Mouse (Mus musculus): ENCODE measurements at regions not wholly inside any gene's neighbourhood (a gene's known extent, or its start where the extent isn't known, plus 50 kb on each side); places are given as distances from the start of the nearest gene placed in this dataset.

GRCm38 (mm10) chr14:64581705-64582104 is 477.6 kb downstream of the Prss52 start:
- 22% methylated on average over 7 of the region's 7 CpGs for WGBS (ENCODE audit: insufficient replicate concordance)
- Histone ChIP-seq H3K36me3 (replicated peaks; ENCODE audit: control insufficient read depth, insufficient read depth, low read depth) (no peaks in the 10 kb centered on the region), H3K9ac (replicated peaks) (no peak overlapping the region), H3K27me3 (ENCODE audit: control insufficient read depth, insufficient read depth, low read length) (peaks cover 28% of the 10 kb centered on the region), H3K4me3 (ENCODE audit: insufficient read depth in 1 of 2, low read depth in 2 of 2, low read length in 2 of 2) (no peak overlapping the region), H3K27ac (no peak overlapping the region), H3K4me1 (replicated peaks; ENCODE audit: control insufficient read depth in 2 of 2, insufficient read depth in 2 of 2, low read length in 1 of 2) (no peaks in the 10 kb centered on the region), H3K9me3 (ENCODE audit: control insufficient read depth, low read length) (no peaks in the 10 kb centered on the region), H3K4me2 (ENCODE audit: low read depth) (no peak overlapping the region)
- ATAC-seq (ENCODE audit: insufficient read depth) (no peak), DNase-seq (ENCODE audit: low read depth in 3 of 3, low spot score in 3 of 3) (no peak)
- no peak for TF ChIP-seq EP300 (IDR thresholded peaks at IDR 0.05; ENCODE audit: low read depth)
- TF ChIP-seq CTCF (IDR thresholded peaks at IDR 0.05; ENCODE audit: low read depth) = no peak

GRCm38 (mm10) chr14:64582822-64583221 is 478.7 kb downstream of the Prss52 start:
- WGBS (ENCODE audit: insufficient replicate concordance) = 27% methylated on average over 4 of the region's 4 CpGs
- TF ChIP-seq CTCF (IDR thresholded peaks at IDR 0.05; ENCODE audit: low read depth) (no peak), EP300 (IDR thresholded peaks at IDR 0.05; ENCODE audit: low read depth) (no peak)
- H3K4me3 ChIP-seq (ENCODE audit: insufficient read depth in 1 of 2, low read depth in 2 of 2, low read length in 2 of 2) = no peak overlapping the region
- H3K4me2 ChIP-seq (ENCODE audit: low read depth) = no peak overlapping the region
- DNase-seq (ENCODE audit: low read depth in 3 of 3, low spot score in 3 of 3) = no peak
- H3K9ac ChIP-seq (replicated peaks) = no peak overlapping the region
- ATAC-seq (ENCODE audit: insufficient read depth) = no peak
- H3K36me3 ChIP-seq (replicated peaks; ENCODE audit: control insufficient read depth, insufficient read depth, low read depth) = no peaks in the 10 kb centered on the region
- H3K27me3 ChIP-seq (ENCODE audit: control insufficient read depth, insufficient read depth, low read length) = peaks cover 39% of the 10 kb centered on the region
- H3K4me1 ChIP-seq (replicated peaks; ENCODE audit: control insufficient read depth in 2 of 2, insufficient read depth in 2 of 2, low read length in 1 of 2) = no peaks in the 10 kb centered on the region
- H3K9me3 ChIP-seq (ENCODE audit: control insufficient read depth, low read length) = no peaks in the 10 kb centered on the region
- no peak overlapping the region for H3K27ac ChIP-seq

DNA sequence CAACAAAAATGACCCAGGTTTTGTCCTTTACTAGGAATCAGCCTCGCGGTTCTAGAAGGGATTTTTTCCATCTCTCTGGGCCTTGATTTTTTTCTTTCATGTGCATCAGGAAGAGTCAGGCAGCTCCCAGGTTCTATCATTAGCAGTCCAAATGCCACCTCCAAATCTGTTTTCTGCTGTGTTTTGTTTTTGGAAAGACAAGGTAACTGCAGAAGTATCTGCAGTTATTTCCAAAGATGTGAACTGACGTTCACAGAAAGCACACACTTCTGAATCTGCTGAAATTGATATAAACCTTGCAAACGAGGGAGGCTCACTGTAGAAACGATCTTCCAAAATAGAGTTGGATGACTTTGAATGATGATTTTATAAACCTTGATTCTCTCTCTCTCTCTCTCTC is 480.1 kb downstream of the Prss52 start:
- no peak for DNase-seq (ENCODE audit: low read depth in 3 of 3, low spot score in 3 of 3)
- Histone ChIP-seq H3K9ac (replicated peaks) (no peak overlapping the region), H3K36me3 (replicated peaks; ENCODE audit: control insufficient read depth, insufficient read depth, low read depth) (no peaks in the 10 kb centered on the region), H3K4me1 (replicated peaks; ENCODE audit: control insufficient read depth in 2 of 2, insufficient read depth in 2 of 2, low read length in 1 of 2) (no peaks in the 10 kb centered on the region), H3K4me3 (ENCODE audit: insufficient read depth in 1 of 2, low read depth in 2 of 2, low read length in 2 of 2) (no peak overlapping the region), H3K27ac (no peak overlapping the region), H3K27me3 (ENCODE audit: control insufficient read depth, insufficient read depth, low read length) (peaks cover 53% of the 10 kb centered on the region), H3K9me3 (ENCODE audit: control insufficient read depth, low read length) (no peaks in the 10 kb centered on the region), H3K4me2 (ENCODE audit: low read depth) (no peak overlapping the region)
- TF ChIP-seq EP300 (IDR thresholded peaks at IDR 0.05; ENCODE audit: low read depth) (no peak), CTCF (IDR thresholded peaks at IDR 0.05; ENCODE audit: low read depth) (no peak)
- no peak for ATAC-seq (ENCODE audit: insufficient read depth)
- WGBS (ENCODE audit: insufficient replicate concordance) = 30% methylated on average over 5 of the region's 5 CpGs

DNA sequence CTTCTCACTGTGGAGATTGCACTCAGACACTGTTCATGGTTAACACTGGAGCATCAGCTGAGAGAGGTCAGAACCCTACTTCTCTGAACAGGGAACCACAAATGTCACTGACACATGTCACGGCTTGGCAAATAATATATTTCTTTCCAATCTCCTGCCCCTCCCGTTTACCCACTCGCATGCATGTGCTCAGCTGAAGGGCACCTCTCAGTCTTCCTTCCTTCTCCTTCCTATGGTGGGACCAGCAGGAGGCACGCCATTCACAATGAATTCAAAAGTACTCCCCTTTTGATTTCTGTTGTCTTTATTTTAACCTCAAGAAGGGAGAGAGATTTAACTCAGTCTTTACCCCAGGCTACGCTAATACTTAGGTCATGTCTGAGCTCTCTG is 481.0 kb downstream of the Prss52 start:
- Histone ChIP-seq H3K4me2 (ENCODE audit: low read depth) (no peak overlapping the region), H3K4me3 (ENCODE audit: insufficient read depth in 1 of 2, low read depth in 2 of 2, low read length in 2 of 2) (no peak overlapping the region), H3K4me1 (replicated peaks; ENCODE audit: control insufficient read depth in 2 of 2, insufficient read depth in 2 of 2, low read length in 1 of 2) (no peaks in the 10 kb centered on the region), H3K27me3 (ENCODE audit: control insufficient read depth, insufficient read depth, low read length) (peaks cover 61% of the 10 kb centered on the region), H3K27ac (no peak overlapping the region), H3K9me3 (ENCODE audit: control insufficient read depth, low read length) (no peaks in the 10 kb centered on the region), H3K9ac (replicated peaks) (no peak overlapping the region), H3K36me3 (replicated peaks; ENCODE audit: control insufficient read depth, insufficient read depth, low read depth) (no peaks in the 10 kb centered on the region)
- 13% methylated on average over 5 of the region's 5 CpGs for WGBS (ENCODE audit: insufficient replicate concordance)
- DNase-seq (ENCODE audit: low read depth in 3 of 3, low spot score in 3 of 3) (no peak), ATAC-seq (ENCODE audit: insufficient read depth) (no peak)
- TF ChIP-seq CTCF (IDR thresholded peaks at IDR 0.05; ENCODE audit: low read depth) = no peak
- no peak for TF ChIP-seq EP300 (IDR thresholded peaks at IDR 0.05; ENCODE audit: low read depth)

GRCm38 (mm10) chr14:64585471-64586192 is 481.5 kb downstream of the Prss52 start:
- ATAC-seq (ENCODE audit: insufficient read depth) (no peak), DNase-seq (ENCODE audit: low read depth in 3 of 3, low spot score in 3 of 3) (no peak)
- Histone ChIP-seq H3K27ac (no peak overlapping the region), H3K27me3 (ENCODE audit: control insufficient read depth, insufficient read depth, low read length) (peaks cover 67% of the 10 kb centered on the region), H3K4me1 (replicated peaks; ENCODE audit: control insufficient read depth in 2 of 2, insufficient read depth in 2 of 2, low read length in 1 of 2) (no peaks in the 10 kb centered on the region), H3K9ac (replicated peaks) (no peak overlapping the region), H3K4me3 (ENCODE audit: insufficient read depth in 1 of 2, low read depth in 2 of 2, low read length in 2 of 2) (no peak overlapping the region), H3K36me3 (replicated peaks; ENCODE audit: control insufficient read depth, insufficient read depth, low read depth) (no peaks in the 10 kb centered on the region), H3K9me3 (ENCODE audit: control insufficient read depth, low read length) (no peaks in the 10 kb centered on the region), H3K4me2 (ENCODE audit: low read depth) (no peak overlapping the region)
- 9% methylated on average over 28 of the region's 28 CpGs for WGBS (ENCODE audit: insufficient replicate concordance)
- TF ChIP-seq CTCF (IDR thresholded peaks at IDR 0.05; ENCODE audit: low read depth) (no peak), EP300 (IDR thresholded peaks at IDR 0.05; ENCODE audit: low read depth) (no peak)

All from liver, embryonic 14.5 days (tissue).